Comparison of ENCODE assay signal across 8 mouse cellular contexts in the genomic region with DNA sequence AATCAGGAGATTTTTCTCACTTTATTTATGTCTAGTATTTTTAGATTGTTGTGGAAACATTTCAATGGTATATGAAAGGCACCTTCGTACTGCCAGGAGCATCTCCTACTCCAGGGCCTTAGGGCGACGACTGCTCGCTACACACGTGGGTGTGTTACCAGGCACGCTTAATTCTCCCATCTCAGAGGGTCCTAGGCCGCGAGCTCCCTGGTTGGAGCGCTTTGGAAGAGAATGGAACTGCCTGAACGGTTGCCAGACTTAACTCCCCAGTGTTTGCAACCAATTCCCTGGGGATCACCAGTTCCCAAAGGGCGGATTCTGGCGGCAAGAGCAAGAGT. TPM values are rescaled to one million over a fixed set of nuclear protein-coding genes. Genes with fewer than 3 reads are reported as not detected.
A peak's percentile ranks its signal among the peaks of the same experiment; 100 is the strongest.
DNase-seq lines count a peak whose midpoint lies in the region; ATAC-seq and TF ChIP-seq lines count a peak whose summit lies in the region.

No protein-coding gene starts in this region.

- peak in 1 of 2 experiments; percentile 30 for DNase-seq in heart, adult 2 months
- no peak for DNase-seq in heart, postnatal 36 days
- no peak for DNase-seq in testis, postnatal 10 days (ENCODE audit: low spot score)
- DNase-seq in liver, embryonic 14.5 days (ENCODE audit: low read depth in 3 of 3, low spot score in 3 of 3): no peak
- no peak for DNase-seq in adrenal gland, adult 18-20 months (ENCODE audit: low spot score in 2 of 2)
- DNase-seq in thymus, postnatal 14 days: no peak
- DNase-seq in urinary bladder, adult 2 months (ENCODE audit: low spot score): no peak

- no peaks in the 10 kb centered on the region for H3K9me3 ChIP-seq in liver, embryonic 14.5 days (ENCODE audit: control insufficient read depth, low read length)

- no peak for TF ChIP-seq CTCF in heart, adult 2 months (IDR thresholded peaks at IDR 0.05)
- TF ChIP-seq CTCF in testis, adult 2 months (IDR thresholded peaks at IDR 0.05; ENCODE audit: control insufficient read depth, insufficient read depth, insufficient replicate concordance, low read depth, low read length): no peak
- TF ChIP-seq CTCF in liver, embryonic 14.5 days (IDR thresholded peaks at IDR 0.05; ENCODE audit: low read depth): no peak

- peaks cover 14% of the 10 kb centered on the region for H3K27me3 ChIP-seq in heart, adult 2 months (ENCODE audit: control insufficient read depth, insufficient read depth, low read length)
- H3K27me3 ChIP-seq in testis, adult 2 months (ENCODE audit: control insufficient read depth, insufficient read depth, low read length): no peaks in the 10 kb centered on the region
- peaks cover 56% of the 10 kb centered on the region for H3K27me3 ChIP-seq in liver, embryonic 14.5 days (ENCODE audit: control insufficient read depth, insufficient read depth, low read length)

- H3K27ac ChIP-seq in heart, adult 2 months: no peak overlapping the region
- peak overlapping the region; percentile 96 for H3K27ac ChIP-seq in testis, adult 2 months (ENCODE audit: control insufficient read depth, insufficient read depth, low read depth, low read length)
- no peak overlapping the region for H3K27ac ChIP-seq in liver, embryonic 14.5 days

- H3K9ac ChIP-seq in heart, adult 2 months (ENCODE audit: low read depth, low read length): no peak overlapping the region
- no peak overlapping the region for H3K9ac ChIP-seq in liver, embryonic 14.5 days (replicated peaks)

- no peak for TF ChIP-seq POLR2A in heart, adult 2 months (IDR thresholded peaks at IDR 0.05; ENCODE audit: insufficient read depth, low read depth, low read length)
- no peak for TF ChIP-seq POLR2A in testis, adult 2 months (IDR thresholded peaks at IDR 0.05; ENCODE audit: control insufficient read depth, low read depth, low read length)

- 13% methylated on average over 12 of the region's 12 CpGs for WGBS in heart, adult 2 months
- 3% methylated on average over 12 of the region's 12 CpGs for WGBS in liver, embryonic 14.5 days (ENCODE audit: insufficient replicate concordance)

- ATAC-seq in liver, embryonic 14.5 days (ENCODE audit: insufficient read depth): no peak

- peak overlapping the region; percentile 60 for H3K4me2 ChIP-seq in liver, embryonic 14.5 days (ENCODE audit: low read depth)

- no peaks in the 10 kb centered on the region for H3K4me1 ChIP-seq in heart, adult 2 months (ENCODE audit: control insufficient read depth, insufficient read depth, low read length)
- peaks cover 23% of the 10 kb centered on the region for H3K4me1 ChIP-seq in testis, adult 2 months (ENCODE audit: control insufficient read depth, insufficient read depth, low read length)
- 0 out of 4 replicates have a peak, but pooled peaks cover 0 to 4% of the 10 kb centered on the region in 2 experiments for H3K4me1 ChIP-seq in liver, embryonic 14.5 days (replicated peaks; ENCODE audit: control insufficient read depth in 2 of 2, insufficient read depth in 2 of 2, low read length in 1 of 2)

- no peak for TF ChIP-seq EP300 in heart, adult 2 months (IDR thresholded peaks at IDR 0.05; ENCODE audit: insufficient read depth, low read depth, low read length)
- TF ChIP-seq EP300 in liver, embryonic 14.5 days (IDR thresholded peaks at IDR 0.05; ENCODE audit: low read depth): no peak

- H3K36me3 ChIP-seq in heart, adult 2 months (ENCODE audit: control insufficient read depth, insufficient read depth, low read length): no peaks in the 10 kb centered on the region
- no peaks in the 10 kb centered on the region for H3K36me3 ChIP-seq in testis, adult 2 months (ENCODE audit: control insufficient read depth, insufficient read depth, low read length)
- H3K36me3 ChIP-seq in liver, embryonic 14.5 days (replicated peaks; ENCODE audit: control insufficient read depth, insufficient read depth, low read depth): no peaks in the 10 kb centered on the region

- H3K4me3 ChIP-seq in heart, adult 2 months: peak overlapping the region; percentile 60; the same call in 1 of the 2 replicates
- H3K4me3 ChIP-seq in testis, adult 2 months (ENCODE audit: control insufficient read depth, low read depth, low read length): peak overlapping the region; percentile 80
- H3K4me3 ChIP-seq in liver, embryonic 14.5 days (ENCODE audit: insufficient read depth in 1 of 2, low read depth in 2 of 2, low read length in 2 of 2): no peak overlapping the region; a peak in 1 of 4 replicates

- H3K79me2 ChIP-seq in heart, adult 2 months (replicated peaks; ENCODE audit: control insufficient read depth, insufficient read depth, low read length): no peaks in the 10 kb centered on the region

- intact Hi-C loops in heart, adult 2 months (cut with DNase I): no loop called here
- intact Hi-C loops in heart, postnatal 36 days (cut with DNase I): no loop called here

RNA-seq across cellular contexts. Expression of a gene that starts 0.4 kb away (rescaled TPM):
- total RNA-seq in heart, adult 2 months (2021): 1 to 10 TPM; 3.1 to 5.1 TPM
- 6.6 and 12.3 TPM in 2 replicates for polyA plus RNA-seq in heart, adult 2 months (2012; rRNA removed)
- 1 to 10 TPM; 2.5 to 3.7 TPM for total RNA-seq in heart, postnatal 36 days (2021)
- polyA plus RNA-seq in testis, adult 2 months (2012; rRNA removed): 418 and 483 TPM in 2 replicates
- polyA plus RNA-seq in liver, embryonic 14.5 days (2012; rRNA removed): not detected in 2 replicates
- polyA plus RNA-seq in liver, embryonic 14.5 days (2014; fragmentation: Nextera tagmentation; extraction: Ambion mirVana): not detected in 2 replicates
- total RNA-seq in adrenal gland, adult 18-20 months (2021): 100 to 1,000 TPM; 329 to 423 TPM
- 4.9 TPM in 2 replicates for polyA plus RNA-seq in urinary bladder, adult 2 months (2012; rRNA removed)

RNA-seq across cellular contexts. Expression of a gene that starts 50.1 kb away (rescaled TPM):
- total RNA-seq in heart, adult 2 months (2021): 10 to 100 TPM; 44.1 to 47.2 TPM
- 25.8 and 37.2 TPM in 2 replicates for polyA plus RNA-seq in heart, adult 2 months (2012; rRNA removed)
- 10 to 100 TPM; 42.9 to 50.8 TPM for total RNA-seq in heart, postnatal 36 days (2021)
- polyA plus RNA-seq in testis, adult 2 months (2012; rRNA removed): 127 and 132 TPM in 2 replicates
- polyA plus RNA-seq in liver, embryonic 14.5 days (2012; rRNA removed): 18.9 and 34.8 TPM in 2 replicates
- 54.9 and 59.7 TPM in 2 replicates for polyA plus RNA-seq in liver, embryonic 14.5 days (2014; fragmentation: Nextera tagmentation; extraction: Ambion mirVana)
- 10 to 100 TPM; 76.6 to 85.7 TPM for total RNA-seq in adrenal gland, adult 18-20 months (2021)
- polyA plus RNA-seq in urinary bladder, adult 2 months (2012; rRNA removed): 69.5 and 72.5 TPM in 2 replicates

RNA-seq across cellular contexts. Expression of a gene that starts 59.3 kb away (rescaled TPM):
- total RNA-seq in heart, adult 2 months (2021): not detected
- polyA plus RNA-seq in heart, adult 2 months (2012; rRNA removed): not detected in 2 replicates
- not detected for total RNA-seq in heart, postnatal 36 days (2021)
- not detected in 2 replicates for polyA plus RNA-seq in testis, adult 2 months (2012; rRNA removed)
- polyA plus RNA-seq in liver, embryonic 14.5 days (2012; rRNA removed): not detected in 2 replicates
- polyA plus RNA-seq in liver, embryonic 14.5 days (2014; fragmentation: Nextera tagmentation; extraction: Ambion mirVana): not detected in 2 replicates
- not detected for total RNA-seq in adrenal gland, adult 18-20 months (2021)
- polyA plus RNA-seq in urinary bladder, adult 2 months (2012; rRNA removed): not detected in 2 replicates

Comparison
In these comparisons a context has a peak if more than half of its experiments do, and no peak if none do; other contexts are left out.
1. H3K4me3 ChIP-seq: peak in heart, adult 2 months (single experiment) and testis, adult 2 months (single experiment); none in liver, embryonic 14.5 days (0 of 2).
2. RNA of a gene that starts 0.4 kb away (polyA plus RNA-seq): 418 to 483 TPM in testis, adult 2 months; 6.6 to 12.3 TPM in heart, adult 2 months, 4.9 TPM in urinary bladder, adult 2 months and not detected in liver, embryonic 14.5 days; every median in the first group is over 10 times any median in the second.